9 mouse cellular contexts compared by ENCODE assay signal in genomic region chr2:27513861-27514260, GRCm38 (mm10). TPM values are rescaled to one million over a fixed set of nuclear protein-coding genes. Genes with fewer than 3 reads are reported as not detected.
DNase-seq lines count a peak whose midpoint lies in the region; ATAC-seq lines count a peak whose summit lies in the region.
"Had no signal": no experiment of that assay in that cellular context is flagged by ENCODE, and none has a peak within 500 bp of the region (broad histone marks: within the 10 kb centered on the region; RNA-seq: fewer than 3 reads in every experiment).

No protein-coding gene starts in this region.

- no peaks in the 10 kb centered on the region for H3K27me3 ChIP-seq in lung, embryonic 16.5 days (ENCODE audit: control insufficient read depth, insufficient read depth, low read depth, low read length)
- no peaks in the 10 kb centered on the region for H3K27me3 ChIP-seq in embryonic facial prominence, embryonic 13.5 days
- H3K27me3 ChIP-seq in neural tube, embryonic 12.5 days (replicated peaks), result no peaks in the 10 kb centered on the region

- peaks cover 25% of the 10 kb centered on the region for H3K4me1 ChIP-seq in lung, embryonic 16.5 days (replicated peaks; ENCODE audit: control insufficient read depth, insufficient read depth, low read length)
- peaks cover 29% of the 10 kb centered on the region for H3K4me1 ChIP-seq in embryonic facial prominence, embryonic 13.5 days
- peaks cover 26% of the 10 kb centered on the region for H3K4me1 ChIP-seq in neural tube, embryonic 12.5 days

- no peak for DNase-seq in lung, postnatal 25 days (ENCODE audit: low spot score)
- DNase-seq in induced T-regulatory cell, adult 2 months (ENCODE audit: low read depth), result peak; percentile 15
- no peak for DNase-seq in adrenal gland, adult 2 months
- no peak for DNase-seq in layer of hippocampus, adult 18-20 months (ENCODE audit: low spot score in 2 of 2)
- no peak for DNase-seq in gastrocnemius, postnatal 10 days
- DNase-seq: thymus, postnatal 4 days had no signal

- H3K9ac ChIP-seq in lung, embryonic 16.5 days (ENCODE audit: low read length), result peak overlapping the region; percentile 94
- H3K9ac ChIP-seq in embryonic facial prominence, embryonic 13.5 days, result peak overlapping the region; percentile 97
- peak overlapping the region; percentile 93; the same call in 1 of the 2 replicates for H3K9ac ChIP-seq in neural tube, embryonic 12.5 days

- peaks cover 7% of the 10 kb centered on the region for H3K9me3 ChIP-seq in lung, embryonic 16.5 days (ENCODE audit: control insufficient read depth, low read length)
- H3K9me3 ChIP-seq in embryonic facial prominence, embryonic 13.5 days, result peaks cover 6% of the 10 kb centered on the region; the same call in 1 of the 2 replicates
- no peaks in the 10 kb centered on the region for H3K9me3 ChIP-seq in neural tube, embryonic 12.5 days

- H3K4me3 ChIP-seq in lung, embryonic 16.5 days (ENCODE audit: low read length), result peak overlapping the region; percentile 90
- H3K4me3 ChIP-seq in embryonic facial prominence, embryonic 13.5 days, result peak overlapping the region; percentile 85
- peak overlapping the region; percentile 95 for H3K4me3 ChIP-seq in neural tube, embryonic 12.5 days

- H3K27ac ChIP-seq in lung, embryonic 16.5 days (ENCODE audit: low read length), result peak overlapping the region; percentile 94
- H3K27ac ChIP-seq in embryonic facial prominence, embryonic 13.5 days, result peak overlapping the region; percentile 93
- H3K27ac ChIP-seq in neural tube, embryonic 12.5 days, result no peak overlapping the region

- ATAC-seq in lung, embryonic 16.5 days (ENCODE audit: low read depth), result no peak
- ATAC-seq in embryonic facial prominence, embryonic 13.5 days (ENCODE audit: insufficient number of reproducible peaks, insufficient read depth, low FRiP score, low TSS enrichment, low read depth), result no peak
- ATAC-seq in neural tube, embryonic 12.5 days (ENCODE audit: low FRiP score, low read depth), result no peak

- peak overlapping the region; percentile 77 for H3K4me2 ChIP-seq in lung, embryonic 16.5 days (ENCODE audit: low read depth, low read length)
- H3K4me2 ChIP-seq in embryonic facial prominence, embryonic 13.5 days, result peak overlapping the region; percentile 97
- peak overlapping the region; percentile 96 for H3K4me2 ChIP-seq in neural tube, embryonic 12.5 days (replicated peaks)

- H3K36me3 ChIP-seq in lung, embryonic 16.5 days (ENCODE audit: control insufficient read depth, insufficient read depth, low read length), result peaks cover 6% of the 10 kb centered on the region; the same call in 1 of the 2 replicates
- peaks cover 9% of the 10 kb centered on the region for H3K36me3 ChIP-seq in embryonic facial prominence, embryonic 13.5 days
- peaks cover 5% of the 10 kb centered on the region for H3K36me3 ChIP-seq in neural tube, embryonic 12.5 days

- 60% methylated on average over 5 of the region's 5 CpGs for WGBS in lung, embryonic 16.5 days
- 77% methylated on average over 5 of the region's 5 CpGs for WGBS in embryonic facial prominence, embryonic 13.5 days
- 75% methylated on average over 5 of the region's 5 CpGs for WGBS in neural tube, embryonic 12.5 days

RNA-seq across cellular contexts. Expression of gene Wdr5, which starts 1.1 kb away (rescaled TPM):
- polyA plus RNA-seq in lung, embryonic 16.5 days (2015; fragmentation: Nextera tagmentation; extraction: Ambion mirVana), result 49.8 and 53.0 TPM in 2 replicates
- 57.4 and 57.9 TPM in 2 replicates for polyA plus RNA-seq in embryonic facial prominence, embryonic 13.5 days (2015; fragmentation: Nextera tagmentation; extraction: Ambion mirVana)
- 51.3 and 51.8 TPM in 2 replicates for polyA plus RNA-seq in neural tube, embryonic 12.5 days (2016; fragmentation: Nextera tagmentation; extraction: Ambion mirVana)
- 10 to 100 TPM; 30.5 TPM for total RNA-seq in adrenal gland, adult 2 months (2021)
- polyA plus RNA-seq in adrenal gland, adult 2 months (2012; rRNA removed), result 50.0 and 52.5 TPM in 2 replicates
- total RNA-seq in layer of hippocampus, adult 18-20 months (2021), result 10 to 100 TPM; 26.7 to 28.0 TPM
- total RNA-seq in gastrocnemius, postnatal 10 days (2021), result 10 to 100 TPM; 27.4 to 27.8 TPM

RNA-seq across cellular contexts. Expression of gene Brd3, which starts 6.4 kb away (rescaled TPM):
- 84.9 and 99.0 TPM in 2 replicates for polyA plus RNA-seq in lung, embryonic 16.5 days (2015; fragmentation: Nextera tagmentation; extraction: Ambion mirVana)
- polyA plus RNA-seq in embryonic facial prominence, embryonic 13.5 days (2015; fragmentation: Nextera tagmentation; extraction: Ambion mirVana), result 116 and 138 TPM in 2 replicates
- 139 TPM in 2 replicates for polyA plus RNA-seq in neural tube, embryonic 12.5 days (2016; fragmentation: Nextera tagmentation; extraction: Ambion mirVana)
- total RNA-seq in adrenal gland, adult 2 months (2021), result 10 to 100 TPM; 56.9 to 61.6 TPM
- 59.3 and 60.1 TPM in 2 replicates for polyA plus RNA-seq in adrenal gland, adult 2 months (2012; rRNA removed)
- total RNA-seq in layer of hippocampus, adult 18-20 months (2021), result 10 to 100 TPM; 49.0 to 53.0 TPM
- total RNA-seq in gastrocnemius, postnatal 10 days (2021), result 10 to 100 TPM; 52.3 to 53.6 TPM
